In genomic region chrX:136127038-136127743, GRCm38 (mm10) we compare ENCODE assay signal across 11 mouse cellular contexts. TPM values are rescaled to one million over a fixed set of nuclear protein-coding genes. Genes with fewer than 3 reads are reported as not detected.
DNase-seq lines count a peak whose midpoint lies in the region; ATAC-seq and TF ChIP-seq lines count a peak whose summit lies in the region.
"Had no signal": no experiment of that assay in that cellular context is flagged by ENCODE, and none has a peak within 500 bp of the region (broad histone marks: within the 10 kb centered on the region; RNA-seq: fewer than 3 reads in every experiment).

No protein-coding gene starts in this region.

- ATAC-seq in liver, embryonic 12.5 days: peak; percentile 51; the same call in 1 of the 2 replicates

- H3K4me1 ChIP-seq in cortical plate, adult 2 months (ENCODE audit: control insufficient read depth, insufficient read depth, low read length): peaks cover 1% of the 10 kb centered on the region; the same call in 1 of the 2 replicates
- no peaks in the 10 kb centered on the region; the same call in 1 of the 2 replicates for H3K4me1 ChIP-seq in liver, embryonic 12.5 days
- H3K4me1 ChIP-seq: forebrain, embryonic 10.5 days had no signal

- H3K9me3 ChIP-seq in liver, embryonic 12.5 days (replicated peaks): no peaks in the 10 kb centered on the region
- H3K9me3 ChIP-seq: forebrain, embryonic 10.5 days had no signal

- no peak for TF ChIP-seq POLR2A in cortical plate, adult 2 months (IDR thresholded peaks at IDR 0.05; ENCODE audit: extremely low read depth, insufficient read depth, low read length)

- no peak overlapping the region for H3K9ac ChIP-seq in liver, embryonic 12.5 days

- no peak overlapping the region for H3K4me3 ChIP-seq in cortical plate, adult 2 months (ENCODE audit: insufficient read depth, low read length)
- no peak overlapping the region for H3K4me3 ChIP-seq in liver, embryonic 12.5 days
- H3K4me3 ChIP-seq: forebrain, embryonic 10.5 days had no signal

- H3K27me3 ChIP-seq in liver, embryonic 12.5 days (replicated peaks): no peaks in the 10 kb centered on the region

- WGBS in liver, embryonic 12.5 days (ENCODE audit: insufficient replicate concordance): 42% methylated on average over 8 of the region's 8 CpGs

- intact Hi-C loops in left cerebral cortex, postnatal 10 days (cut with DNase I): no loop called here

- H3K36me3 ChIP-seq in liver, embryonic 12.5 days: no peaks in the 10 kb centered on the region
- H3K36me3 ChIP-seq: forebrain, embryonic 10.5 days had no signal

- DNase-seq in 3T3-L1 (ENCODE audit: low read depth, low spot score) (peak; percentile 54), 416B (ENCODE audit: low read depth) (peak; percentile 63)
- DNase-seq in left cerebral cortex, postnatal 10 days (ENCODE audit: extremely low spot score in 1 of 2, low spot score in 2 of 2): no peak
- DNase-seq in layer of hippocampus, adult 18-20 months (ENCODE audit: low spot score in 2 of 2): no peak
- no peak for DNase-seq in frontal cortex, postnatal 36 days (ENCODE audit: low spot score in 2 of 2)

- TF ChIP-seq CTCF in cortical plate, adult 2 months (IDR thresholded peaks at IDR 0.05; ENCODE audit: extremely low read depth, insufficient read depth, low read length): 0 out of 2 replicates have a peak, but pooled peaks have one; percentile 13

- H3K27ac ChIP-seq in cortical plate, adult 2 months (ENCODE audit: insufficient read depth, low read length): no peak overlapping the region
- H3K27ac ChIP-seq in liver, embryonic 12.5 days: no peak overlapping the region
- H3K27ac ChIP-seq: forebrain, embryonic 10.5 days had no signal

- H3K4me2 ChIP-seq in liver, embryonic 12.5 days: 0 out of 2 replicates have a peak overlapping the region, but pooled peaks have one; percentile 10
- H3K4me2 ChIP-seq: midbrain, embryonic 11.5 days had no signal

RNA-seq across cellular contexts. Expression of gene Bex4, which starts 11.6 kb away (rescaled TPM):
- 22.9 and 23.4 TPM in 2 replicates for polyA plus RNA-seq in cortical plate, adult 2 months (2012; rRNA removed)
- polyA plus RNA-seq in liver, embryonic 12.5 days (2016; fragmentation: Nextera tagmentation; extraction: Ambion mirVana): 201 and 211 TPM in 2 replicates
- total RNA-seq in left cerebral cortex, postnatal 10 days (2021): 10 to 100 TPM; 42.2 to 47.0 TPM
- total RNA-seq in layer of hippocampus, adult 18-20 months (2021): 10 to 100 TPM; 18.9 to 21.4 TPM

RNA-seq across cellular contexts. Expression of gene Nxf3, which starts 42.1 kb away (rescaled TPM):
- 0.09 and 0.23 TPM in 2 replicates for polyA plus RNA-seq in cortical plate, adult 2 months (2012; rRNA removed)
- polyA plus RNA-seq in liver, embryonic 12.5 days (2016; fragmentation: Nextera tagmentation; extraction: Ambion mirVana): 0.17 and 0.20 TPM in 2 replicates
- under 1 TPM; 0.15 to 0.22 TPM for total RNA-seq in left cerebral cortex, postnatal 10 days (2021)
- under 1 TPM in 1 of 2 experiments, not detected in 1; 0.23 TPM for total RNA-seq in layer of hippocampus, adult 18-20 months (2021)
- total RNA-seq: left cerebral cortex, postnatal 14 days had no signal
- polyA plus RNA-seq: forebrain, embryonic 10.5 days; midbrain, embryonic 11.5 days had no signal

RNA-seq across cellular contexts. Expression of gene Tceal8, which starts 45.0 kb away (rescaled TPM):
- polyA plus RNA-seq in cortical plate, adult 2 months (2012; rRNA removed): 63.0 and 64.1 TPM in 2 replicates
- polyA plus RNA-seq in liver, embryonic 12.5 days (2016; fragmentation: Nextera tagmentation; extraction: Ambion mirVana): 182 and 192 TPM in 2 replicates
- total RNA-seq in left cerebral cortex, postnatal 10 days (2021): 10 to 100 TPM; 36.7 to 51.6 TPM
- 10 to 100 TPM; 34.1 to 38.4 TPM for total RNA-seq in layer of hippocampus, adult 18-20 months (2021)

RNA-seq across cellular contexts. Expression of gene Bex2, which starts 59.2 kb away (rescaled TPM):
- 326 and 347 TPM in 2 replicates for polyA plus RNA-seq in cortical plate, adult 2 months (2012; rRNA removed)
- 191 and 194 TPM in 2 replicates for polyA plus RNA-seq in liver, embryonic 12.5 days (2016; fragmentation: Nextera tagmentation; extraction: Ambion mirVana)
- 100 to 1,000 TPM; 440 to 449 TPM for total RNA-seq in left cerebral cortex, postnatal 10 days (2021)
- 100 to 1,000 TPM; 336 to 373 TPM for total RNA-seq in layer of hippocampus, adult 18-20 months (2021)
- total RNA-seq: heart, adult 8-10 months had no signal

Comparison
In these comparisons a context has a peak if more than half of its experiments do, and no peak if none do; other contexts are left out.
1. DNase-seq: peak in 3T3-L1 (single experiment) and 416B (single experiment); none in left cerebral cortex, postnatal 10 days (0 of 2), layer of hippocampus, adult 18-20 months (0 of 2) and frontal cortex, postnatal 36 days (0 of 2).